Mouse (Mus musculus): ENCODE data around the gene Nf2. TPM values are rescaled to one million over a fixed set of nuclear protein-coding genes. Genes with fewer than 3 reads are reported as not detected.

Nf2 gene
- polyA plus RNA-seq, 1 experiment from 2014 or later = 53.0 TPM

GRCm38 (mm10) chr11:4840942-4841526, 8.3 kb downstream of the Nf2 start:
- H3K27ac ChIP-seq (ENCODE audit: low read length) = no peak overlapping the region
- no peaks in the 10 kb centered on the region for H3K27me3 ChIP-seq (ENCODE audit: insufficient read depth, low read length)
- H3K4me3 ChIP-seq (ENCODE audit: low read length) = no peak overlapping the region
- 83% methylated on average over 3 of the region's 3 CpGs for WGBS
- no peak for ATAC-seq (ENCODE audit: low FRiP score, low TSS enrichment)
- no peaks in the 10 kb centered on the region for H3K9me3 ChIP-seq (ENCODE audit: low read length)
- no peaks in the 10 kb centered on the region for H3K36me3 ChIP-seq (ENCODE audit: insufficient read depth, low read length)
- no peaks in the 10 kb centered on the region for H3K4me1 ChIP-seq (ENCODE audit: insufficient read depth, low read length)
- no peak overlapping the region for H3K4me2 ChIP-seq (replicated peaks; ENCODE audit: low read depth, low read length)
- no peak overlapping the region for H3K9ac ChIP-seq (replicated peaks; ENCODE audit: low read length)

DNA sequence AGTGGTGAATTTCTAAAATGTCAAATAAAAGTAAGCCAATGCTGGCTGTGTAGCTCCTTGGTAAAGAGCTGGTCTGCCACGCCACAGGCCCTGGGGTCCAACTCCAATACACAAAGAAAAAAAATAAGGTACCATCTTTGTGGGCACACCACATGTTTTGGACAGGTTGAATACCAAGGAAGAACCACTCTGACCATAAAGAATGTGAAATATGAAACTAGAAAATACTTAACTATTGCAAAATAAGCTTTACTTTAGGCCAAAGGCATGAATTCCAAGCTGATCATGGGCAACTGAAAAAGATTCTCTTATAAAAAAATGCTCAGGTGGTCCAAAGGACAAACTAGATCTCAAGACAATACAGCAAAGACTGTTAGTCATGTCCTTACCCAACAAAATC, 11.1 kb downstream of the Nf2 start:
- H3K27me3 ChIP-seq (ENCODE audit: insufficient read depth, low read length) = no peaks in the 10 kb centered on the region
- 83% methylated on average over 1 of the region's 1 CpGs for WGBS
- no peak overlapping the region for H3K27ac ChIP-seq (ENCODE audit: low read length)
- no peaks in the 10 kb centered on the region for H3K4me1 ChIP-seq (ENCODE audit: insufficient read depth, low read length)
- H3K36me3 ChIP-seq (ENCODE audit: insufficient read depth, low read length) = no peaks in the 10 kb centered on the region
- no peak for ATAC-seq (ENCODE audit: low FRiP score, low TSS enrichment)
- no peak overlapping the region for H3K4me3 ChIP-seq (ENCODE audit: low read length)
- no peak overlapping the region for H3K4me2 ChIP-seq (replicated peaks; ENCODE audit: low read depth, low read length)
- H3K9me3 ChIP-seq (ENCODE audit: low read length) = no peaks in the 10 kb centered on the region
- H3K9ac ChIP-seq (replicated peaks; ENCODE audit: low read length) = no peak overlapping the region

- no peak overlapping the region for H3K4me2 ChIP-seq (replicated peaks; ENCODE audit: low read depth, low read length)
- no peaks in the 10 kb centered on the region for H3K4me1 ChIP-seq (ENCODE audit: insufficient read depth, low read length)
- H3K9me3 ChIP-seq (ENCODE audit: low read length) = no peaks in the 10 kb centered on the region
- H3K36me3 ChIP-seq (ENCODE audit: insufficient read depth, low read length) = no peaks in the 10 kb centered on the region
- no peak overlapping the region for H3K27ac ChIP-seq (ENCODE audit: low read length)
- H3K27me3 ChIP-seq (ENCODE audit: insufficient read depth, low read length) = no peaks in the 10 kb centered on the region
- no peak overlapping the region for H3K4me3 ChIP-seq (ENCODE audit: low read length)
- 71% methylated on average over 5 of the region's 5 CpGs for WGBS
- ATAC-seq (ENCODE audit: low FRiP score, low TSS enrichment) = no peak
- H3K9ac ChIP-seq (replicated peaks; ENCODE audit: low read length) = no peak overlapping the region
Measured at GRCm38 (mm10) chr11:4837342-4837741, 12.0 kb downstream of the Nf2 start.

GRCm38 (mm10) chr11:4836755-4837154, 12.6 kb downstream of the Nf2 start:
- Histone ChIP-seq H3K4me3 (ENCODE audit: low read length) (no peak overlapping the region), H3K9ac (replicated peaks; ENCODE audit: low read length) (no peak overlapping the region), H3K4me1 (ENCODE audit: insufficient read depth, low read length) (no peaks in the 10 kb centered on the region), H3K27ac (ENCODE audit: low read length) (no peak overlapping the region), H3K27me3 (ENCODE audit: insufficient read depth, low read length) (no peaks in the 10 kb centered on the region), H3K36me3 (ENCODE audit: insufficient read depth, low read length) (no peaks in the 10 kb centered on the region), H3K4me2 (replicated peaks; ENCODE audit: low read depth, low read length) (no peak overlapping the region), H3K9me3 (ENCODE audit: low read length) (no peaks in the 10 kb centered on the region)
- 58% methylated on average over 6 of the region's 6 CpGs for WGBS
- 0 out of 2 replicates have a peak, but pooled peaks have one; percentile 57 for ATAC-seq (ENCODE audit: low FRiP score, low TSS enrichment)

- WGBS = 72% methylated on average over 6 of the region's 6 CpGs
- Histone ChIP-seq H3K36me3 (ENCODE audit: insufficient read depth, low read length) (no peaks in the 10 kb centered on the region), H3K4me2 (replicated peaks; ENCODE audit: low read depth, low read length) (no peak overlapping the region), H3K9me3 (ENCODE audit: low read length) (no peaks in the 10 kb centered on the region), H3K27me3 (ENCODE audit: insufficient read depth, low read length) (no peaks in the 10 kb centered on the region), H3K4me3 (ENCODE audit: low read length) (no peak overlapping the region), H3K9ac (replicated peaks; ENCODE audit: low read length) (no peak overlapping the region), H3K27ac (ENCODE audit: low read length) (no peak overlapping the region), H3K4me1 (ENCODE audit: insufficient read depth, low read length) (no peaks in the 10 kb centered on the region)
- no peak for ATAC-seq (ENCODE audit: low FRiP score, low TSS enrichment)
Measured at GRCm38 (mm10) chr11:4835436-4835835, 13.9 kb downstream of the Nf2 start.

GRCm38 (mm10) chr11:4833295-4833939, 15.9 kb downstream of the Nf2 start:
- Histone ChIP-seq H3K36me3 (ENCODE audit: insufficient read depth, low read length) (no peaks in the 10 kb centered on the region), H3K4me1 (ENCODE audit: insufficient read depth, low read length) (no peaks in the 10 kb centered on the region), H3K9me3 (ENCODE audit: low read length) (no peaks in the 10 kb centered on the region), H3K9ac (replicated peaks; ENCODE audit: low read length) (no peak overlapping the region), H3K27ac (ENCODE audit: low read length) (no peak overlapping the region), H3K4me3 (ENCODE audit: low read length) (no peak overlapping the region), H3K27me3 (ENCODE audit: insufficient read depth, low read length) (no peaks in the 10 kb centered on the region), H3K4me2 (replicated peaks; ENCODE audit: low read depth, low read length) (no peak overlapping the region)
- ATAC-seq (ENCODE audit: low FRiP score, low TSS enrichment) = no peak
- 61% methylated on average over 3 of the region's 3 CpGs for WGBS

DNA sequence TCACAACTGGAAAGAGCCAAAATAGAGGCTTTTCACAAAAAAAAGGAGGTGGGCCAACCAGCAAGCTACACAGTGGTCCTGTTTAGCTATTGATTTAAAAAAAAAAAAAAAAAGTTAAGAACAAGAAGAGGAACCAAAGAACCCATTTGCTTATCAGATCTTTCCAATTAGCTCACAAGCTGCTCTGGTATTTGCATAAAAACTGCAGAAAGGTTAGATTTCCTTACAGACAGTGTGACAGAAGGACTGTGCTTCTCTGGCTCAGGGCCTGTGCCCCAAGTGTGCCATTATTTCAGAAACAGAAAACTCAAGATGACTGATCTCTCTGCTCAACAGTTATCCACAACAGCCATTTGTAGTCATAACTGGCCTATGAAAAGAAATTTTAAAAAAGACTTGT, 18.3 kb downstream of the Nf2 start:
- no peaks in the 10 kb centered on the region for H3K4me1 ChIP-seq (ENCODE audit: insufficient read depth, low read length)
- no peaks in the 10 kb centered on the region for H3K9me3 ChIP-seq (ENCODE audit: low read length)
- H3K4me3 ChIP-seq (ENCODE audit: low read length) = no peak overlapping the region
- H3K27me3 ChIP-seq (ENCODE audit: insufficient read depth, low read length) = no peaks in the 10 kb centered on the region
- H3K27ac ChIP-seq (ENCODE audit: low read length) = no peak overlapping the region
- H3K36me3 ChIP-seq (ENCODE audit: insufficient read depth, low read length) = no peaks in the 10 kb centered on the region
- H3K4me2 ChIP-seq (replicated peaks; ENCODE audit: low read depth, low read length) = no peak overlapping the region
- H3K9ac ChIP-seq (replicated peaks; ENCODE audit: low read length) = no peak overlapping the region
- no peak for ATAC-seq (ENCODE audit: low FRiP score, low TSS enrichment)

DNA sequence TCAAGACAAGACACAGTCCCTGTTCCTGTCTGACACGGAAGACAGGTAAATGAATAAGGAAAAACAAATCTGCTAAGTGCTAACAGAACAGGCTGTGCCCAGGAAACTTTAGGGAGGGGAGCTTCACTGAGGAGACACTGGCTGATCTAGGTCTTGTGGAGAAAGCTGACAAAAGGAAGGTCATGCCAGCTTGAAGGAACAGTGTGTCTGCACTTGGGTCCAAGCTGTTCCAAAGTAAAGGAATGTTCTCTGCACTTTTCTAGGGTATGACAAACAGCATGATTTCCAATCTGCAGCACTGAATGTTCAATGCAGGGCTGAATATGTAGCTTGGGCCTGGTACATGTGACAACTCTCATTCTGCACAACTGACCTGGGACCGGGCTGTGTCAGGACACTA, 21.4 kb downstream of the Nf2 start:
- ATAC-seq (ENCODE audit: low FRiP score, low TSS enrichment) = no peak
- Histone ChIP-seq H3K36me3 (ENCODE audit: insufficient read depth, low read length) (no peaks in the 10 kb centered on the region), H3K9me3 (ENCODE audit: low read length) (no peaks in the 10 kb centered on the region), H3K4me3 (ENCODE audit: low read length) (no peak overlapping the region), H3K4me2 (replicated peaks; ENCODE audit: low read depth, low read length) (no peak overlapping the region), H3K27me3 (ENCODE audit: insufficient read depth, low read length) (no peaks in the 10 kb centered on the region), H3K4me1 (ENCODE audit: insufficient read depth, low read length) (no peaks in the 10 kb centered on the region), H3K9ac (replicated peaks; ENCODE audit: low read length) (no peak overlapping the region), H3K27ac (ENCODE audit: low read length) (no peak overlapping the region)
- 83% methylated on average over 2 of the region's 2 CpGs for WGBS

- H3K9me3 ChIP-seq (ENCODE audit: low read length) = no peaks in the 10 kb centered on the region
- H3K27me3 ChIP-seq (ENCODE audit: insufficient read depth, low read length) = no peaks in the 10 kb centered on the region
- ATAC-seq (ENCODE audit: low FRiP score, low TSS enrichment) = no peak
- no peak overlapping the region for H3K4me3 ChIP-seq (ENCODE audit: low read length)
- no peaks in the 10 kb centered on the region for H3K36me3 ChIP-seq (ENCODE audit: insufficient read depth, low read length)
- H3K4me1 ChIP-seq (ENCODE audit: insufficient read depth, low read length) = no peaks in the 10 kb centered on the region
- no peak overlapping the region for H3K9ac ChIP-seq (replicated peaks; ENCODE audit: low read length)
- no peak overlapping the region for H3K4me2 ChIP-seq (replicated peaks; ENCODE audit: low read depth, low read length)
- H3K27ac ChIP-seq (ENCODE audit: low read length) = no peak overlapping the region
Measured at GRCm38 (mm10) chr11:4827340-4827739, 22.0 kb downstream of the Nf2 start.

- ATAC-seq (ENCODE audit: low FRiP score, low TSS enrichment) = no peak
- Histone ChIP-seq H3K4me2 (replicated peaks; ENCODE audit: low read depth, low read length) (no peak overlapping the region), H3K4me1 (ENCODE audit: insufficient read depth, low read length) (no peaks in the 10 kb centered on the region), H3K36me3 (ENCODE audit: insufficient read depth, low read length) (no peaks in the 10 kb centered on the region), H3K27ac (ENCODE audit: low read length) (no peak overlapping the region), H3K27me3 (ENCODE audit: insufficient read depth, low read length) (no peaks in the 10 kb centered on the region), H3K9ac (replicated peaks; ENCODE audit: low read length) (no peak overlapping the region), H3K9me3 (ENCODE audit: low read length) (no peaks in the 10 kb centered on the region), H3K4me3 (ENCODE audit: low read length) (no peak overlapping the region)
- 92% methylated on average over 3 of the region's 3 CpGs for WGBS
Measured at GRCm38 (mm10) chr11:4826152-4826778, 23.1 kb downstream of the Nf2 start.

Data from kidney, embryonic 16.5 days (tissue).